In genomic region chr5:117357129-117357477, GRCm38 (mm10) we compare ENCODE assay signal across 8 mouse cellular contexts. TPM values are rescaled to one million over a fixed set of nuclear protein-coding genes. Genes with fewer than 3 reads are reported as not detected.
DNase-seq lines count a peak whose midpoint lies in the region; ATAC-seq and TF ChIP-seq lines count a peak whose summit lies in the region.

Gene Wsb2, plus strand, starts transcription at chr5:117357304.

- no peaks in the 10 kb centered on the region for H3K27me3 ChIP-seq in CH12.LX (replicated peaks)
- H3K27me3 ChIP-seq in forebrain, embryonic 12.5 days, result 0 out of 2 replicates have a peak, but pooled peaks cover 3% of the 10 kb centered on the region
- H3K27me3 ChIP-seq in heart, embryonic 16.5 days (ENCODE audit: control insufficient read depth, insufficient read depth, low read length), result no peaks in the 10 kb centered on the region
- no peaks in the 10 kb centered on the region for H3K27me3 ChIP-seq in liver, postnatal 0 days (ENCODE audit: insufficient read depth, low read length)
- 0 out of 2 replicates have a peak, but pooled peaks cover 4% of the 10 kb centered on the region for H3K27me3 ChIP-seq in neural tube, embryonic 12.5 days (replicated peaks)
- no peaks in the 10 kb centered on the region; the same call in 1 of the 2 replicates for H3K27me3 ChIP-seq in testis, adult 2 months (ENCODE audit: control insufficient read depth, insufficient read depth, low read length)

- peak; percentile 80 for ATAC-seq in forebrain, embryonic 12.5 days (ENCODE audit: low FRiP score)
- peak; percentile 75 for ATAC-seq in heart, embryonic 16.5 days (replicated peaks; ENCODE audit: extremely low read depth, insufficient read depth, low FRiP score)
- ATAC-seq in liver, postnatal 0 days, result peak; percentile 70
- peak; percentile 73 for ATAC-seq in neural tube, embryonic 12.5 days (ENCODE audit: low FRiP score, low read depth)

- no peak for TF ChIP-seq CTCF in CH12.LX (conservative IDR thresholded peaks at IDR 0.05 in 1 of 2, IDR thresholded peaks at IDR 0.05 in 1 of 2; ENCODE audit: low read depth in 2 of 2, low read length in 2 of 2)
- TF ChIP-seq CTCF in liver, postnatal 0 days (IDR thresholded peaks at IDR 0.05; ENCODE audit: low read depth), result no peak
- TF ChIP-seq CTCF in testis, adult 2 months (IDR thresholded peaks at IDR 0.05; ENCODE audit: control insufficient read depth, insufficient read depth, insufficient replicate concordance, low read depth, low read length), result no peak

- dilution Hi-C loops in CH12.LX (cut with MboI; ENCODE audit: extremely low pct_ligation_motif_present, extremely low pct_unique_long_range_greater_than_20kb, low sequenced_read_pairs), result no loop called here

- under 1% methylated on average over 36 of the region's 54 CpGs for WGBS in forebrain, embryonic 12.5 days
- WGBS in heart, embryonic 16.5 days, result 0% methylated on average over 23 of the region's 54 CpGs
- 0% methylated on average over 13 of the region's 54 CpGs for WGBS in liver, postnatal 0 days (ENCODE audit: insufficient replicate concordance)
- 1% methylated on average over 33 of the region's 54 CpGs for WGBS in neural tube, embryonic 12.5 days

- no peaks in the 10 kb centered on the region for H3K9me3 ChIP-seq in CH12.LX (replicated peaks; ENCODE audit: low read length)
- no peaks in the 10 kb centered on the region for H3K9me3 ChIP-seq in forebrain, embryonic 12.5 days
- H3K9me3 ChIP-seq in heart, embryonic 16.5 days (replicated peaks; ENCODE audit: control insufficient read depth, low read length), result no peaks in the 10 kb centered on the region
- H3K9me3 ChIP-seq in liver, postnatal 0 days (ENCODE audit: low read length), result no peaks in the 10 kb centered on the region
- H3K9me3 ChIP-seq in neural tube, embryonic 12.5 days, result no peaks in the 10 kb centered on the region

- no peak; the same call in 1 of the 2 replicates for TF ChIP-seq POLR2A in CH12.LX (IDR thresholded peaks at IDR 0.05; ENCODE audit: low read depth, low read length)
- no peak for TF ChIP-seq POLR2A in testis, adult 2 months (IDR thresholded peaks at IDR 0.05; ENCODE audit: control insufficient read depth, low read depth, low read length)

- H3K27ac ChIP-seq in CH12.LX (ENCODE audit: insufficient read depth, low read depth), result peak within 1 kb of the TSS; percentile 70
- H3K27ac ChIP-seq in forebrain, embryonic 12.5 days, result peak within 1 kb of the TSS; percentile 90
- H3K27ac ChIP-seq in heart, embryonic 16.5 days (ENCODE audit: low read length), result peak within 1 kb of the TSS; percentile 95
- H3K27ac ChIP-seq in liver, postnatal 0 days (ENCODE audit: low read depth), result peak within 1 kb of the TSS; percentile 98
- H3K27ac ChIP-seq in neural tube, embryonic 12.5 days, result peak within 1 kb of the TSS; percentile 89
- peak within 1 kb of the TSS; percentile 41 for H3K27ac ChIP-seq in testis, adult 2 months (ENCODE audit: control insufficient read depth, insufficient read depth, low read depth, low read length)

- H3K9ac ChIP-seq in CH12.LX (ENCODE audit: insufficient read depth, low read depth), result peak within 1 kb of the TSS; percentile 80
- H3K9ac ChIP-seq in forebrain, embryonic 12.5 days, result peak within 1 kb of the TSS; percentile 91
- peak within 1 kb of the TSS; percentile 96 for H3K9ac ChIP-seq in heart, embryonic 16.5 days (ENCODE audit: low read length)
- H3K9ac ChIP-seq in liver, postnatal 0 days (replicated peaks), result peak within 1 kb of the TSS; percentile 93
- peak within 1 kb of the TSS; percentile 94 for H3K9ac ChIP-seq in neural tube, embryonic 12.5 days

- H3K4me1 ChIP-seq in CH12.LX (ENCODE audit: control insufficient read depth in 1 of 2, insufficient read depth in 2 of 2), result peaks cover 20 to 69% of the 10 kb centered on the region in 2 experiments
- H3K4me1 ChIP-seq in forebrain, embryonic 12.5 days, result peaks cover 50% of the 10 kb centered on the region
- peaks cover 45% of the 10 kb centered on the region for H3K4me1 ChIP-seq in heart, embryonic 16.5 days (ENCODE audit: control insufficient read depth, insufficient read depth, low read length)
- peaks cover 27% of the 10 kb centered on the region for H3K4me1 ChIP-seq in liver, postnatal 0 days (ENCODE audit: insufficient read depth)
- peaks cover 34% of the 10 kb centered on the region for H3K4me1 ChIP-seq in neural tube, embryonic 12.5 days
- H3K4me1 ChIP-seq in testis, adult 2 months (ENCODE audit: control insufficient read depth, insufficient read depth, low read length), result peaks cover 22% of the 10 kb centered on the region

- no peak for TF ChIP-seq RAD21 in CH12.LX (IDR thresholded peaks at IDR 0.05; ENCODE audit: low read depth, low read length)

- peak; percentile 47 for DNase-seq in CH12.LX (ENCODE audit: extremely low read depth)
- DNase-seq in c-Kit-negative CD71-positive TER-119-positive erythroid progenitor cells, embryonic 14.5 days (ENCODE audit: low read depth, low spot score), result peak; percentile 21
- peak; percentile 89 to 95 for DNase-seq in kidney, postnatal 25 days
- peak; percentile 91 for DNase-seq in liver, postnatal 0 days

- peak within 1 kb of the TSS; percentile 87 to 92 (median 91) for H3K4me3 ChIP-seq in CH12.LX (replicated peaks in 1 of 3; ENCODE audit: low read depth in 2 of 3, low read length in 2 of 3, poor library complexity in 1 of 3)
- H3K4me3 ChIP-seq in forebrain, embryonic 12.5 days (replicated peaks), result peak within 1 kb of the TSS; percentile 90
- H3K4me3 ChIP-seq in heart, embryonic 16.5 days (ENCODE audit: low read length), result peak within 1 kb of the TSS; percentile 92
- H3K4me3 ChIP-seq in liver, postnatal 0 days (ENCODE audit: low read depth, low read length), result peak within 1 kb of the TSS; percentile 89
- peak within 1 kb of the TSS; percentile 94 for H3K4me3 ChIP-seq in neural tube, embryonic 12.5 days
- peak within 1 kb of the TSS; percentile 85 for H3K4me3 ChIP-seq in testis, adult 2 months (ENCODE audit: control insufficient read depth, low read depth, low read length)

- peaks cover 3 to 8% of the 10 kb centered on the region in 2 experiments for H3K36me3 ChIP-seq in CH12.LX (replicated peaks in 1 of 2; ENCODE audit: control insufficient read depth in 1 of 2, insufficient read depth in 1 of 2, low read length in 1 of 2)
- H3K36me3 ChIP-seq in forebrain, embryonic 12.5 days (replicated peaks), result no peaks in the 10 kb centered on the region
- H3K36me3 ChIP-seq in heart, embryonic 16.5 days (ENCODE audit: control insufficient read depth, insufficient read depth), result no peaks in the 10 kb centered on the region
- no peaks in the 10 kb centered on the region for H3K36me3 ChIP-seq in liver, postnatal 0 days (replicated peaks; ENCODE audit: insufficient read depth, low read length)
- H3K36me3 ChIP-seq in neural tube, embryonic 12.5 days, result no peaks in the 10 kb centered on the region
- no peaks in the 10 kb centered on the region for H3K36me3 ChIP-seq in testis, adult 2 months (ENCODE audit: control insufficient read depth, insufficient read depth, low read length)

- H3K79me2 ChIP-seq in CH12.LX (replicated peaks; ENCODE audit: control insufficient read depth, extremely low read depth, insufficient read depth, poor library complexity, severe bottlenecking), result peaks cover 16% of the 10 kb centered on the region

- in situ Hi-C loops in CH12.LX (cut with MboI; ENCODE audit: low pct_ligation_motif_present, low pct_unique_long_range_greater_than_20kb, low sequenced_read_pairs), result no loop called here

- H3K4me2 ChIP-seq in CH12.LX (ENCODE audit: insufficient read depth, low read depth, poor library complexity, severe bottlenecking), result peak within 1 kb of the TSS; percentile 96
- H3K4me2 ChIP-seq in forebrain, embryonic 12.5 days, result peak within 1 kb of the TSS; percentile 93
- peak within 1 kb of the TSS; percentile 89 for H3K4me2 ChIP-seq in heart, embryonic 16.5 days (ENCODE audit: low read depth, low read length)
- H3K4me2 ChIP-seq in liver, postnatal 0 days (ENCODE audit: low read depth, low read length), result peak within 1 kb of the TSS; percentile 77
- peak within 1 kb of the TSS; percentile 89 for H3K4me2 ChIP-seq in neural tube, embryonic 12.5 days (replicated peaks)

- no peak for TF ChIP-seq EP300 in CH12.LX (IDR thresholded peaks at IDR 0.05; ENCODE audit: low read length)
- TF ChIP-seq EP300 in liver, postnatal 0 days (IDR thresholded peaks at IDR 0.05; ENCODE audit: low read depth), result no peak

TF ChIP-seq in CH12.LX, 34 proteins besides CTCF, POLR2A, EP300 and RAD21:
- TF ChIP-seq BHLHE40 (IDR thresholded peaks at IDR 0.05; ENCODE audit: low read depth, low read length) (no peak), KAT2A (IDR thresholded peaks at IDR 0.05; ENCODE audit: insufficient replicate concordance, low read length) (no peak), USF2 (conservative IDR thresholded peaks at IDR 0.05; ENCODE audit: low read depth, low read length) (no peak), E2F4 (IDR thresholded peaks at IDR 0.05; ENCODE audit: insufficient replicate concordance, low read depth, low read length) (no peak), NRF1 (IDR thresholded peaks at IDR 0.05; ENCODE audit: low read depth, low read length) (no peak), USF1 (IDR thresholded peaks at IDR 0.05; ENCODE audit: low read depth, low read length) (peak; percentile 52), MEF2A (IDR thresholded peaks at IDR 0.05; ENCODE audit: borderline replicate concordance, low read depth, low read length) (no peak)

RNA-seq across cellular contexts. Expression of gene Wsb2, which starts in this region (rescaled TPM):
- total RNA-seq in CH12.LX (2012; rRNA removed) (41.7 and 43.6 TPM in 2 replicates), CH12.LX (2014; rRNA removed) (30.6 and 36.1 TPM in 2 replicates)
- polyA plus RNA-seq in CH12.LX (2012; ENCODE audit: insufficient read length, low read depth), result 34.8 and 44.2 TPM in 2 replicates
- 94.4 and 95.5 TPM in 2 replicates for polyA plus RNA-seq in forebrain, embryonic 12.5 days (2016; fragmentation: Nextera tagmentation; extraction: Ambion mirVana)
- polyA plus RNA-seq in heart, embryonic 16.5 days (2015; fragmentation: Nextera tagmentation; extraction: Ambion mirVana), result 75.1 and 86.8 TPM in 2 replicates
- polyA plus RNA-seq in liver, postnatal 0 days (2015; fragmentation: Nextera tagmentation; extraction: Ambion mirVana), result 31.7 and 32.3 TPM in 2 replicates
- polyA plus RNA-seq in neural tube, embryonic 12.5 days (2016; fragmentation: Nextera tagmentation; extraction: Ambion mirVana), result 138 and 140 TPM in 2 replicates
- polyA plus RNA-seq in testis, adult 2 months (2012; rRNA removed), result 48.8 and 56.3 TPM in 2 replicates

Comparison
In these comparisons a context has a peak if more than half of its experiments do, and no peak if none do; other contexts are left out.
1. Peak in every context shown above with its lines: DNase-seq, ATAC-seq, H3K4me3 ChIP-seq and H3K27ac ChIP-seq.
2. DNase-seq: peak in every context shown above with its lines; median percentile 92 in kidney, postnatal 25 days; 91 in liver, postnatal 0 days; 47 in CH12.LX; 21 in c-Kit-negative CD71-positive TER-119-positive erythroid progenitor cells, embryonic 14.5 days.
3. H3K27ac ChIP-seq: peak in every context shown above with its lines; median percentile 98 in liver, postnatal 0 days; 95 in heart, embryonic 16.5 days; 90 in forebrain, embryonic 12.5 days; 89 in neural tube, embryonic 12.5 days; 70 in CH12.LX; 41 in testis, adult 2 months.